Mouse (Mus musculus): ENCODE measurements around the gene Cyp2d11. TPM values are rescaled to one million over a fixed set of nuclear protein-coding genes. Genes with fewer than 3 reads are reported as not detected.
"Not testable (repeated sequence)": the region's sequence is repeated elsewhere in the genome, so short reads cannot be mapped to it uniquely, and the experiment has no call there.

Cyp2d11 gene
- polyA plus RNA-seq (2016; fragmentation: Nextera tagmentation; extraction: Ambion mirVana) = not detected in 2 replicates

DNA sequence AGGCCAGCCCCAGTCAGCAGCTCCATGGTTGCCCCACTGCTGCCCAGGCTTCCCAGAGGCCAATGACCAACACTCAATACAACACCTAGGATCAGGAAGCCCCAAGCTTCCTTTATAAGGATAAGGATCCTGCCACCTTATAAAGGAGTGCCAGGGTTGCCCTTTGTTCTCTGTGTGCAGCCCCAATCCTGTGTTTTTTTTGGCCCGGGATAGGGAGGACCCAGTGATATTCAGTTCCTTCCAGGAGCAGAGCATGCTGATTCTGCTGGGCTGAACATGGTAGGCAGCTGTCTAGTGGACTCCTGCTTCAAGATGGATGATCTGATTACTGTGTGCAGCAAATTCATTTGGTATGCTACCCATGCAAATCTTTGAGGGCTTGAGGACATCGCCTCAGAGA is at the start of gene Cyp2d11:
Gene Cyp2d11, minus strand, starts transcription at position 101 of the 400 bp plus-strand sequence.
- H3K27ac ChIP-seq; ATAC-seq (ENCODE audit: low FRiP score); H3K4me3 ChIP-seq (replicated peaks); H3K9ac ChIP-seq; H3K36me3 ChIP-seq (replicated peaks); H3K4me1 ChIP-seq; H3K27me3 ChIP-seq; H3K9me3 ChIP-seq; H3K4me2 ChIP-seq: not testable (repeated sequence)
- WGBS = 89% methylated on average over 2 of the region's 2 CpGs

- Histone ChIP-seq H3K4me2 (no peak overlapping the region), H3K4me3 (replicated peaks) (no peak overlapping the region), H3K9me3 (peaks cover 7% of the 10 kb centered on the region), H3K36me3 (replicated peaks) (no peaks in the 10 kb centered on the region), H3K9ac (no peak overlapping the region), H3K27ac (no peak overlapping the region), H3K4me1 (no peaks in the 10 kb centered on the region), H3K27me3 (0 out of 2 replicates have a peak, but pooled peaks cover 4% of the 10 kb centered on the region)
- 72% methylated on average over 5 of the region's 5 CpGs for WGBS
- no peak for ATAC-seq (ENCODE audit: low FRiP score)
Observed at GRCm38 (mm10) chr15:82437975-82438617, 44.3 kb upstream of the Cyp2d11 start.

DNA sequence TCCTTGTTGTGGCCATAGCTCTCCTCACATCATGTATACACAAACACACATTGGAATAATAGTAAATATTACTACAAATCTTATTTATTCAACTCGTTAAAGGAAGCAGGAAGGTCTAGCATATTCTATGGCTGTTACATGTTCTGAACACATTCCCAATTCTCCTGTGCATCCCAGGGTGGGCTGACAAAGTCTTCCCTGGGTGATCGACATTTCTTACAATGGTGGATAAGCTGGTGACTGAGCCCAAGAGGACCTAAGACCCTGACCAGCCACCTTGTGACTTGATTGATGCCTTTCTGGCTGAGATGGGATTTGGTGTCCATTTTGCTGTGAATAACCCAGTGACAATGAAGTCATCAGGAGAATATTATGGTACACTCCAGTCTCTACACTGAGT is 41.8 kb upstream of the Cyp2d11 start:
- no peak overlapping the region for H3K4me2 ChIP-seq
- WGBS = 86% methylated on average over 2 of the region's 2 CpGs
- no peak overlapping the region for H3K9ac ChIP-seq
- no peaks in the 10 kb centered on the region for H3K36me3 ChIP-seq (replicated peaks)
- H3K4me1 ChIP-seq = no peaks in the 10 kb centered on the region
- H3K27ac ChIP-seq = no peak overlapping the region
- peaks cover 7% of the 10 kb centered on the region for H3K9me3 ChIP-seq
- no peak overlapping the region for H3K4me3 ChIP-seq (replicated peaks)
- no peak for ATAC-seq (ENCODE audit: low FRiP score)
- H3K27me3 ChIP-seq = 0 out of 2 replicates have a peak, but pooled peaks cover 4% of the 10 kb centered on the region

DNA sequence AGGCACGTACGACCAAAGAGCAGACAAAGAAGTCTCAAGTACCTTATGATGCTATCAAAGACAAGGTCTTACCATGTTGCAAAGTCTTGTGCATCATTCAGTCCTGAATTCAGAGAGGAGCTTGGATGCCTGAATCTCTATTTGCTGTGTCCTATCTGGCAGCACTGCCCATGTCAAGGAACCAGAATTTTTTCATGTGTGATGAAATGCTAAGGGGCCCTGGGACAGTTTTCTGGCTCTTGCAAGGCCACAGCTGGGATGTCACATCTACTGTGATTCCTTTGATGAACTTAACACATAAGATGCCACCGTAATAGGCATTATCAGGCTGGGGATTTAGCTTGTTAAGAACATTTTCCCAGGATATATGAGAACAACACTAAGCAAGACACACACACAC is 41.2 kb upstream of the Cyp2d11 start:
- ATAC-seq (ENCODE audit: low FRiP score) = no peak
- Histone ChIP-seq H3K27ac (no peak overlapping the region), H3K9me3 (peaks cover 7% of the 10 kb centered on the region), H3K4me1 (no peaks in the 10 kb centered on the region), H3K36me3 (replicated peaks) (no peaks in the 10 kb centered on the region), H3K4me3 (replicated peaks) (no peak overlapping the region), H3K27me3 (0 out of 2 replicates have a peak, but pooled peaks cover 4% of the 10 kb centered on the region), H3K4me2 (no peak overlapping the region), H3K9ac (no peak overlapping the region)
- 82% methylated on average over 3 of the region's 3 CpGs for WGBS

- Histone ChIP-seq H3K27ac (no peak overlapping the region), H3K4me3 (replicated peaks) (no peak overlapping the region), H3K4me1 (no peaks in the 10 kb centered on the region), H3K4me2 (no peak overlapping the region), H3K9ac (no peak overlapping the region), H3K36me3 (replicated peaks) (no peaks in the 10 kb centered on the region), H3K9me3 (peaks cover 7% of the 10 kb centered on the region), H3K27me3 (0 out of 2 replicates have a peak, but pooled peaks cover 4% of the 10 kb centered on the region)
- 92% methylated on average over 3 of the region's 3 CpGs for WGBS
- ATAC-seq (ENCODE audit: low FRiP score) = no peak
Observed at GRCm38 (mm10) chr15:82434541-82434940, 40.7 kb upstream of the Cyp2d11 start.

DNA sequence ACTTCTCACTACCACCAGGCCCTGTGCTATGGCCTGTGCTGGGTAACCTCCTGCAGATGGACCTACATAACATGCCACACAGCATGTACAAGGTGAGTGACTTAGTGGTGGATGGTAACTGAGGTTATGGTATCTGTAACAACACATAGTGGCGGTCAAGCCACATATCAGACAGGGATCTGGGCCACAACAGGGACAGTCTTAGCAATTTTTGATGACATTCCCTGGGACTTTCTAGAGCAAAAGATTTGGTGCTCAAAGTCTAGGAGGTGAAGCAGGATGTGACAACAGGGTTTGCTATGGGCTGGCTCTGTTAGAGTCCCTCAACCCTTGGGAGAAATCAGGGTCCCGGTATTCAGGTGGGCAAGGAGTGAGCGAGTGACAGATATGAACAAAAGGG is 39.8 kb upstream of the Cyp2d11 start:
- ATAC-seq (ENCODE audit: low FRiP score) = no peak
- WGBS = 95% methylated on average over 3 of the region's 3 CpGs
- no peaks in the 10 kb centered on the region for H3K4me1 ChIP-seq
- H3K4me3 ChIP-seq (replicated peaks) = no peak overlapping the region
- no peak overlapping the region for H3K27ac ChIP-seq
- H3K9me3 ChIP-seq = peaks cover 7% of the 10 kb centered on the region
- H3K27me3 ChIP-seq = 0 out of 2 replicates have a peak, but pooled peaks cover 4% of the 10 kb centered on the region
- no peak overlapping the region for H3K9ac ChIP-seq
- no peaks in the 10 kb centered on the region for H3K36me3 ChIP-seq (replicated peaks)
- no peak overlapping the region for H3K4me2 ChIP-seq

DNA sequence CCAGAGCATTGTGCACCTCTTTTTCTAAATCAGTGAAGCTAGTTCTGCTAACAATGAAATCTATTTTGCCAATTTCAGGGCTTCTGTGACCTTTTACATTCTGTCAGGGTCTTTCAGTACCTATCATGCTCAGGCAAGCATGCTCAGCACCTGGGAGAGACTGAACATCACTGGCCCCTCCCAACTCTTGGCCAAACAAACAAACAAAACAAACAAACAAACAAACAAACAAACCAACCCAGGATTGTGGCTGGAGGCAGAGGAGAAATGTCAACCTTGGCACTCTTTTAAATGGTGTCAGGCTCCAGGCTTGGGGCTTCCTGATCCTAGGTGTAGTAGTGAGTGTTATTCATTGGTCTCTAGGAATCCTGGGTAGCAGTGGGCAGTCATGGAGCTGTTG is 39.3 kb upstream of the Cyp2d11 start, which contains the start of gene Cyp2d9:
Gene Cyp2d9, plus strand, starts transcription at position 301 of the 400 bp plus-strand sequence.
- Histone ChIP-seq H3K9me3 (peaks cover 10% of the 10 kb centered on the region), H3K27me3 (0 out of 2 replicates have a peak, but pooled peaks cover 4% of the 10 kb centered on the region), H3K36me3 (replicated peaks) (no peaks in the 10 kb centered on the region), H3K27ac (no peak within 1 kb of the TSS), H3K4me2 (no peak within 1 kb of the TSS), H3K4me3 (replicated peaks) (no peak within 1 kb of the TSS), H3K4me1 (no peaks in the 10 kb centered on the region), H3K9ac (no peak within 1 kb of the TSS)
- no peak for ATAC-seq (ENCODE audit: low FRiP score)

- 86% methylated on average over 3 of the region's 3 CpGs for WGBS
- H3K9me3 ChIP-seq = peaks cover 4% of the 10 kb centered on the region; the same call in 1 of the 2 replicates
- no peak overlapping the region for H3K9ac ChIP-seq
- H3K4me2 ChIP-seq = no peak overlapping the region
- no peak overlapping the region for H3K4me3 ChIP-seq (replicated peaks)
- H3K36me3 ChIP-seq (replicated peaks) = no peaks in the 10 kb centered on the region
- no peaks in the 10 kb centered on the region; the same call in 1 of the 2 replicates for H3K27me3 ChIP-seq
- no peak overlapping the region for H3K27ac ChIP-seq
- ATAC-seq (ENCODE audit: low FRiP score) = no peak
- H3K4me1 ChIP-seq = no peaks in the 10 kb centered on the region
Observed at GRCm38 (mm10) chr15:82423471-82423870, 29.6 kb upstream of the Cyp2d11 start.

DNA sequence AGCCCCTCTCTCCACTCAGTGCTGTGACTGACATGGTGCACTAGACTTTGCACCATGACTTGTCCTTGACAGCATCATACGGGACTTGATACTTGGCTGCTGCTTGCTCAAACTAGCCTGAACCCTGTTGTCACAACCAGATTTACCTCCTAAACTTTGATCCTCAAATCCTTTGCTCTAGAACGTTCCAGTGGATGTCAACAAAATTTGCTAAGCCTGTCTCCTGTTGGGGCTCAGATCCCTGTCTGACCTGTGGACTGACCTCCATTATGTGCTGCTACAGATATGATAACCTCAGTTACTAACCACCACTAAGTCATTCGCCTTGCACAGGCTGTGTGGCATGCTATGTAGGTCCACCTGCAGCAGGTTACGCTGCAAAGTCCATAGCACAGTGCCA is 29.1 kb upstream of the Cyp2d11 start:
- Histone ChIP-seq H3K27me3 (no peaks in the 10 kb centered on the region; the same call in 1 of the 2 replicates), H3K4me3 (replicated peaks) (no peak overlapping the region), H3K4me1 (no peaks in the 10 kb centered on the region), H3K9me3 (no peaks in the 10 kb centered on the region), H3K4me2 (no peak overlapping the region), H3K9ac (no peak overlapping the region), H3K27ac (no peak overlapping the region), H3K36me3 (replicated peaks) (no peaks in the 10 kb centered on the region)
- WGBS = 84% methylated on average over 4 of the region's 4 CpGs
- ATAC-seq (ENCODE audit: low FRiP score) = no peak

GRCm38 (mm10) chr15:82418616-82419015 is 24.8 kb upstream of the Cyp2d11 start:
- no peak overlapping the region for H3K4me3 ChIP-seq (replicated peaks)
- H3K36me3 ChIP-seq (replicated peaks) = no peaks in the 10 kb centered on the region
- no peaks in the 10 kb centered on the region for H3K9me3 ChIP-seq
- 77% methylated on average over 1 of the region's 1 CpGs for WGBS
- no peak overlapping the region for H3K27ac ChIP-seq
- no peaks in the 10 kb centered on the region for H3K27me3 ChIP-seq
- H3K4me2 ChIP-seq = no peak overlapping the region
- no peak overlapping the region for H3K9ac ChIP-seq
- peaks cover 7% of the 10 kb centered on the region for H3K4me1 ChIP-seq
- no peak for ATAC-seq (ENCODE audit: low FRiP score)

DNA sequence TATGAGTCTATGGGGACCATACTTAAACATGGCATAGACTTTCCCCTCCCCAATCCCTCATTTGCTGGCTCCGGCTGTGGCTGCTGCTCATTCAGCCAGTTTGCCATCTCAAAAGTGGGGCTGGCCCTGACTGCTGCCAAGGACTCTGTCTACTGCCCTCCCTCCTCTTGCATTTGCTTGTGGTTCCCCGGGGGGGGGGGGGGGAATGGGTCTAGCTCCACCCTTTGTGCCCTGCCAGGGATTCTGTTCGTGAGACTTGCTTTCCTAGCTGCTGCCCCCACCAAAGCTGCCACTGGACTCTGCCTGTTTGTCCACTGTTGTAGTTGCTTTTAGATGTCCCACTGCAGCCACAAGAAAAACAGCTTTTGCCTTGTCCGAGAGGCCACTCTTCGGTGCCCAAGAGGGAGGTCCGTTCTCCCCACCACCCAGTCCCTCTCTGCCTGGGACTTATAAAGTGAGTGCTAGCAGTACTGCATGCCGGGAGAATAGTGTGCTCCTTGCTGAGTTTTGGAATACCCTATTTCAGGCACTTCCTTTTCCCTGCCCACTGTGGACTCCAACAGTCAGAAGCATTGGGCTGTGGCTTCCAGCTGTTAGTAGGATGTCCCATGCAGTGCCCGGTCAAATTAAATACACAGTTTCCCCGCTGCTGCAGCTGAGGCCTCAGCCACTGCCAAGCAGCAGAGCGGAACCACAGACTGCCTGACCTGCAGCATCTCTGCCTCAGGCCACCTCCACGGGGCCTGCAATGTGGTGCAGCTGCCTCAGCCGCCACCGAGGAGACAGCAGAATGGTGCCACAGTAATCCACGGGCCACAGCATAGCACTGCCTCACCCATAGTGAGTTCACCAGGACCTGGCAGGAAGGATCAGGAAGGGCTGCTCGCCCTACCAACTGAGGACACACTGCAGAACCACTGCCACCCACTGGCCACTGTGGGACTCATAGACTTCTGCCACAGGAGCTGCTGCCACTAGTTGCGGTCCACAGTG is 23.3 kb upstream of the Cyp2d11 start:
- H3K36me3 ChIP-seq (replicated peaks) = no peaks in the 10 kb centered on the region
- peaks cover 7% of the 10 kb centered on the region for H3K4me1 ChIP-seq
- H3K9ac ChIP-seq = 0 out of 2 replicates have a peak overlapping the region, but pooled peaks have one; percentile 25
- 27% methylated on average over 16 of the region's 16 CpGs for WGBS
- H3K4me3 ChIP-seq (replicated peaks) = no peak overlapping the region
- H3K9me3 ChIP-seq = no peaks in the 10 kb centered on the region
- H3K27me3 ChIP-seq = no peaks in the 10 kb centered on the region
- H3K4me2 ChIP-seq = peak overlapping the region; percentile 35
- ATAC-seq (ENCODE audit: low FRiP score) = peak; percentile 60; the same call in 1 of the 2 replicates
- H3K27ac ChIP-seq = no peak overlapping the region

DNA sequence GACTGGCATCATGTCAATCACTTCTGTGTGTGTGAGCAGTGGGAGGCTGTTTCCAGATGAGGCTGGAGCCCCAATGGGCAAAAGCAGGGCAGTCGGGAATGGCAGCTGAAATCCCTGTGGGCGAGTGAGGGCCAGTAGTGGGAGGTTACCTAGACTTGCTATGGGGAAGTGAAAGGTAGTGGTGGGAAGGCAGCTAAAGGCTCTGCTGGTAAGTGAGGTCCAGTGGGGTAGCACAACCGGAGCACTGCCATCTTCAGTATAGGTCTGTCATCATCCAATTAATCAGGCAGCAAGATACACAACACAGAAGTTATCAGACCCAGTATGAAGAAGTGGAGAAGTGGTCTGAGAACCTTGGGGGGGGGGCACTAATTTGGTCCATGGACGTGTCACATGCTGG is 13.7 kb upstream of the Cyp2d11 start:
- H3K4me1 ChIP-seq = no peaks in the 10 kb centered on the region
- no peak overlapping the region for H3K9ac ChIP-seq
- H3K4me3 ChIP-seq (replicated peaks) = no peak overlapping the region
- no peaks in the 10 kb centered on the region for H3K27me3 ChIP-seq
- H3K27ac ChIP-seq = no peak overlapping the region
- H3K9me3 ChIP-seq = no peaks in the 10 kb centered on the region
- ATAC-seq (ENCODE audit: low FRiP score) = no peak
- H3K36me3 ChIP-seq (replicated peaks) = no peaks in the 10 kb centered on the region
- no peak overlapping the region for H3K4me2 ChIP-seq
- WGBS = 79% methylated on average over 4 of the region's 4 CpGs
